Mouse (Mus musculus): ENCODE results near the gene Dstn. TPM values are rescaled to one million over a fixed set of nuclear protein-coding genes. Genes with fewer than 3 reads are reported as not detected.

Dstn gene
- total RNA-seq, 1 experiment from 2014 or later = 146 TPM

DNA sequence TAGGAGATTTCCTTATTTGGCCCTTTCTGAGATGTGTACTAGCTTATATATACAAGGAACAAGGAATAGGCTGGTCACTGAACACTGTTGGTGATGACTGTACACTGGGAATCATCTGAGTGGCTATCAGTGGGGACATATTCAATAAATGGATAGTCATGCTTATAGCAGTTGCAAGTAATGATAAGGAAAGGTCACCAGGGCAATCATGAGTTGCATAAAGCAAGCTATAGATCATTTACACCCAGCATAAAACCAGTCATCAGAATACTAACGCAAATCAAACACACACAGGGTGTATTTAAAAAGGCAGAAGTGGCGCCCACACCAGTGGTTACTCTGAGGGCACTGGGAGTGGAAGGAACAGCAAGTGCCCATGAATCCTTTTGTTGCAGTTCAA, 2.9 kb upstream of the Dstn start:
- ATAC-seq (replicated peaks; ENCODE audit: insufficient number of reproducible peaks, low FRiP score, low TSS enrichment, poor library complexity, severe bottlenecking) = no peak

DNA sequence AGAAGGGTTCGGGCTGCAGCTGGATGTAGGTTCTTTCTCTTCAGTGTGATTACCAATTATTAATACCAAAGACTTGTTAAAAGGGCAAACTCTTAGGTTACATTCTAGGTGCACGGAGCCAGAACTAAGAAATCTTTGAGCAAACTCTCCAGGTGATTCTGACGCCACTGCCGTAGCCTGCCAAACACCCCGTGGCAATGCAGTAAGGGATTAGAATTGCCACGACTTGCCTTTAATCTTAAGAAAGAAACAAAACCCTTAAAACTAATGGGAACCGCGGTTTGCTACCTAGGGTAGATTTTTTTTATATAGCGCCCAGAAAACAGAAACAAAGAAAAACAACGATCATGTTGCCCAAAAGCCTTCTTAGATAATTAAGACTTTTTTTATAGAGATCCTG, 899 bp upstream of the Dstn start:
- ATAC-seq (replicated peaks; ENCODE audit: insufficient number of reproducible peaks, low FRiP score, low TSS enrichment, poor library complexity, severe bottlenecking) = no peak

DNA sequence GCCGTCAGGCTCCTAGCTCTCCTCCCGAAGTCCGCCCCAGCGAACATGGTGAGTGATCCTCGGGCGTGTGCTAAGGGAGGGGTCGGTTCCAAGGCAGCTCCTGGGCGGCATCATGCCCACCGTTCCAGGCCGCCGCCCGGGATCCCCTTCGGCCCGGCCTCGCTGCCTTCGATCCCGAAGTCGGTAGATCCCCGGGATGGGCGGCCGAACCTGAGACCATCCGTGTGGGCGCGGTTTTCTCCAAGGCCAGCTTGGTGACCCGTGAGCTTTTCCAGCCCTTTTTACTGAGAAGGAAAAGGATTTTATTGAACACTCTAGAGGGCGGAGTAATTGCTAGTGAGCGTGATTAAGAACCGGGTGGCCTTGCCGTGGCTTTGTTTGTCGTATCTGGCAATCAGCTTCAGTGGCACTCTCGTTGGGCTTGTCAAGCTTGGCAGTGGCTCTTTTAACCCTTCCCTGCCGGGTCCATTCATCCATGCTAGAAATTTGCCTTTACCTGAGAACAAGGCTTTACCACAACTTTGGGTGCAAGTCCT, 548 bp downstream of the Dstn start:
- no peak for ATAC-seq (replicated peaks; ENCODE audit: insufficient number of reproducible peaks, low FRiP score, low TSS enrichment, poor library complexity, severe bottlenecking)

- ATAC-seq (replicated peaks; ENCODE audit: insufficient number of reproducible peaks, low FRiP score, low TSS enrichment, poor library complexity, severe bottlenecking) = no peak
These were observed 1.1 kb downstream of the Dstn start for GRCm38 (mm10) chr2:143916229-143916628.

DNA sequence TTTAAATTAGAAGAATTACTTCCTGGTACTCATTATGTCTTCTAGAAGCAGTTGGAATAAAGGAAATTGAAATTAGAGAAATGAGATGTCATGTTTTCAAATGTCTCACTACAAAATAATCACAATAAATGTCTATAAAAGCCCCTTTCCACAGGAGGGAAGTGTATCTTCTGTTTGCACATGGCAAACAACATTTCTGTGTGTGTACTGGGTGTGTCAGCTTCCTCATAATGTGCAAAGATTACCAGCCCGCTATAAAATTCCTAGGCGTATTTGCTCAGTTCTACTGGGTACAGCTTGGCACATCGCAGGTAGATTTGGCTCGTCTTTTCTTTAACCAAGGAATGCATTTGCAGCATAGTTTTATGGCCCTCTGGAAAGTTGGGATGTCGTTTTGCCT, 2.5 kb downstream of the Dstn start:
- no peak for ATAC-seq (replicated peaks; ENCODE audit: insufficient number of reproducible peaks, low FRiP score, low TSS enrichment, poor library complexity, severe bottlenecking)

- ATAC-seq (replicated peaks; ENCODE audit: insufficient number of reproducible peaks, low FRiP score, low TSS enrichment, poor library complexity, severe bottlenecking) = no peak
These were observed 3.8 kb downstream of the Dstn start for GRCm38 (mm10) chr2:143918831-143919502.

GRCm38 (mm10) chr2:143924085-143924484, 9.0 kb downstream of the Dstn start:
- no peak for ATAC-seq (replicated peaks; ENCODE audit: insufficient number of reproducible peaks, low FRiP score, low TSS enrichment, poor library complexity, severe bottlenecking)

GRCm38 (mm10) chr2:143925826-143926225, 10.7 kb downstream of the Dstn start:
- no peak for ATAC-seq (replicated peaks; ENCODE audit: insufficient number of reproducible peaks, low FRiP score, low TSS enrichment, poor library complexity, severe bottlenecking)

DNA sequence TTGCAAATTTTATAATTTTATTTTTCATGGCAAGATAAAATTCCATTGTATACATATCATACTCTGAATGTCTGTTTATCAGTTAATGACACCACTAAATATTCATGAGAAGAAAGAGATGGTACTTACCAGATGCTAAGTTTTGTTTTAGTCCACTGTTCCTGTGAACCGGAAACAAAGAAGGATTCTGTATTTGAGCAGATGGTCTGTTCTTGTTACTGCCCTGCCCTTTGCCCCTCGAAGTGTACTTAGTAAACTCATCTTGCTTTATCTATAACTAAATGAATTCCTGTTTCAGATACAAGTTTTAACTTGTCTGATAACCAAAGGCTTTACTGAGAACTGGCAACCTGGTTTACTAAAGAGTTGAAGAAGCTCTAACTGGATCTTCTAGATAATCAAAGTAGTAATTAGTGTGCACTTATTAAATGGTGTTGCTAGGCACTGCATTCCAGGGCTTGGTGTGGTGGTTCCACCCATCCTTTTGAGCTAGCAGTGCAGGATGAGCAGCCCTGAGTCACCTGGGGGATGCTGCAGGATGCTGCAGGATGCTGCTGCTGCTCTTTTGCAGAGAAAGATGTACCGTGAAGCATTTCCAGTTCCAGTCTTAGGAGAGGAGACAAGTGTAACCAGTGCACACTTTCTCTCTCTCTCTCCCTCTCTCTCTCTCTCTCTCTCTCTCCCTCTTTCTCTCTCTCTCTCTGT, 14.6 kb downstream of the Dstn start:
- no peak for ATAC-seq (replicated peaks; ENCODE audit: insufficient number of reproducible peaks, low FRiP score, low TSS enrichment, poor library complexity, severe bottlenecking)

DNA sequence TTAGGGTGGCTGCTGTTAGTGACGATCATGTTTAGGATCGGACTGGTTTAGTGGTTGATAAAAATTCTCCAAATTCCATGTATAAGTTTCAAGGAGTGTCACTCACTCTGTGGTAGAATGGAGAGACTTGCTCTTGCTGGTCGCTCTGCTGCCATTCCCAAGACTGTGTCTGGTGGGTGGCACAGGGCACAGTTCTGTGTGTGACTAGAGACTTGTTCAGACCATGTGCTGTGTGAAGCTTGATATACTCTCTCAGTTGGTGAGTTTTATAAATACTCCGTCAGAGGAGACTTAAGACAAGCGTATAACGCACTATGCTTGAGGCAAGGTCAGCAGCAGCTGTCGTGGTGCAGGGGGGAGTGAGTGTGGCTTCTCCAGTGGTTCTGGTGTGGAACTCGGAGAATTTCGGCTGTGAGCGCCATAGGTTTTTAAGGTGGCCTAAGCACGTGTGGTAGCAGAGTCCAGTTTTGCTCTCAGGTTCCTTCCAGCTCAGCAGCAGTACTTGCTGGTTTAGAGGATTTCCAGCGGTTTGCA, 17.3 kb downstream of the Dstn start:
- no peak for ATAC-seq (replicated peaks; ENCODE audit: insufficient number of reproducible peaks, low FRiP score, low TSS enrichment, poor library complexity, severe bottlenecking)

- no peak for ATAC-seq (replicated peaks; ENCODE audit: insufficient number of reproducible peaks, low FRiP score, low TSS enrichment, poor library complexity, severe bottlenecking)
These were observed 18.4 kb downstream of the Dstn start for GRCm38 (mm10) chr2:143933516-143933915.

DNA sequence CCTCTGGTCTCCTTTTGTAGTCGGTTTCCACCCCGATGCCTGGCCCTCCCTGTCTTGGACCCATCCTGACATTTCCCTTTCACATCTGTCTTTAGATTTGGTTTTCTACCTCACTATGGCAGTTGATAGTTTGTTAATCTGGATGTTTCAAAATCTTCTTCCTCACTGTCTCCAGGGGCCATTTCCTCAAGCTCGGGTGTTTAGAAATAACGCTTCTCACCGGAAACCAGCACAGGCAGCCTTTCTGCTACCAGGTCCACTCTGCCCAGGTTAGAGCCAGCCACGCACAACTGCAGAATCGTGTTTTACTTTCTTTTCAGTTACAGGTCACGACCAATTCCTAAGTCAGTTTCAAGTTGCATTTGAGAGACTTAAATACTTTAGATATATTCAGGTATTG, 19.3 kb downstream of the Dstn start:
- ATAC-seq (replicated peaks; ENCODE audit: insufficient number of reproducible peaks, low FRiP score, low TSS enrichment, poor library complexity, severe bottlenecking) = no peak

GRCm38 (mm10) chr2:143937861-143938260, 22.7 kb downstream of the Dstn start:
- ATAC-seq (replicated peaks; ENCODE audit: insufficient number of reproducible peaks, low FRiP score, low TSS enrichment, poor library complexity, severe bottlenecking) = no peak

GRCm38 (mm10) chr2:143940406-143940805, 25.3 kb downstream of the Dstn start:
- ATAC-seq (replicated peaks; ENCODE audit: insufficient number of reproducible peaks, low FRiP score, low TSS enrichment, poor library complexity, severe bottlenecking) = no peak

GRCm38 (mm10) chr2:143944796-143945195, 29.7 kb downstream of the Dstn start:
- ATAC-seq (replicated peaks; ENCODE audit: insufficient number of reproducible peaks, low FRiP score, low TSS enrichment, poor library complexity, severe bottlenecking) = no peak

DNA sequence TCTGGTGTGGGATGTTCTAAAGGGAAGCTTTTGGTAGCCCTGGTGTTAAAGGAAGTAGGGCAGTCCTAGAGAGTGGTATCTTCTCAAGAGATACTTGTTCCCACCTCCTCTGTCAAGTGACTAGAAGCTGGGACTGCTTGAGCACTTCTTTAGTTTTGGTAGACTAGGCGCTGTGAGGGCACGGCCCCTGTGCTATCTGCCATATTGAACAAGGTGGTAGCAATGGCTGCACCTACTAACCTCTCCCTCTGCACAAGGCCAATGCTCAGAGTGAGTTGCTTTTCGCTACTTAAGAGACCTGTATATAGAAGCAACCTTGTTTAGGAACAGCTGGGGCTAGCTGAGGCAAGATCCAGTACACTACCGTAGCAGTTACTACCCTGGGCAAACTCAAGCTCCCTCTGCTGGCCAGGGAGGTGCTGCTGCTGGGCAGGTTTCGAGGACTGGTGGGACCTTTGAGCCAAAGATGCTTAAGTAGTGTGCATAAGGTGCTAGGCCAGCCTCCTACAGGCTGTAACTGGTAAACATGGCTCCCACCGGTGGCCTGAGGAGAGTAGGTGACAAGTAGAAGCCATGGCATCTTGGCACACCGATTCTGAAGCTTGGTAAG, 30.5 kb downstream of the Dstn start:
- peak; percentile 45; the same call in 1 of the 2 replicates for ATAC-seq (replicated peaks; ENCODE audit: insufficient number of reproducible peaks, low FRiP score, low TSS enrichment, poor library complexity, severe bottlenecking)

GRCm38 (mm10) chr2:143946399-143946798, 31.3 kb downstream of the Dstn start:
- no peak for ATAC-seq (replicated peaks; ENCODE audit: insufficient number of reproducible peaks, low FRiP score, low TSS enrichment, poor library complexity, severe bottlenecking)

DNA sequence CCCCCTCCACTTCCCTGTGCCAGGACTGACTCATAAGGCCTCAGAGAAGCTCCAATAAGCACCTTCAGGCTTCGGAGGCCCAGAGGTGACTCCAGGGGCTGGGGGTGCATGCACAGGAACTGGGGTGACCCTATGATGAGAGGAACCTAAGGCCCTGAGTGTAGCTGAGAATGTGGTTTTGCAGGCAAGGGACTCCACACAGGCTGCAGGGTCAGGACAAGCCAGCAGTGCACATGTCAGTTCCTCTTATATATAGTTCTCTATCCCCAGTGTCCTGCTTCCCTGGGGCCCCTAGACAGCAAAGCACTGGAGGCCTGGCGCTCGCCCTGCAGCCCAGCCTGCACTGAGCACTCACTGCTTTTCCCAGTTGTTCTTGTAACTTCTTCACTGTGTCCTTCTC, 32.9 kb downstream of the Dstn start:
- no peak for ATAC-seq (replicated peaks; ENCODE audit: insufficient number of reproducible peaks, low FRiP score, low TSS enrichment, poor library complexity, severe bottlenecking)

DNA sequence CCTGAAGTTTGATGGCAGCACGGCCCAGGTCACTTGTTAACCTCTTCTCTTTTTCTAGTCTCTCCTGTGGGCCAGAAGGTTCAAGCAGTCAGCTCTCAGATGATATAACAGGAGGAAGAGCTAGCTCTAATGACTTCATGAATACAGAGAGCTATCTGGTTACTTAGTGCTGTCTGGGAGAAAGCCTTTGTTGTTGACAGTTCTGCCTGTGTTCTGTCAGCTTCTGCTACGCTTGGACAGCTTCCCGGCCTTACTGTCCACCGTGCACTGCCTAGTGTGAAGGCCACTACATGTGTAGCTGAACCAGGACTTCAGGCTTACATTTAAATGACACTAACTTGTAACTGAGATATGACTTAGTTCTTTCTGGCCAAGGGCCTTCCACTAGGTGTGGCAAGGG, 33.3 kb downstream of the Dstn start:
- ATAC-seq (replicated peaks; ENCODE audit: insufficient number of reproducible peaks, low FRiP score, low TSS enrichment, poor library complexity, severe bottlenecking) = no peak

- no peak for ATAC-seq (replicated peaks; ENCODE audit: insufficient number of reproducible peaks, low FRiP score, low TSS enrichment, poor library complexity, severe bottlenecking)
These were observed 34.1 kb downstream of the Dstn start for GRCm38 (mm10) chr2:143949217-143949616.

All from monocyte, adult 5-6 weeks (primary cell).